Mouse (Mus musculus) megakaryocyte, embryonic 14.5 days (primary cell): ENCODE measurements at regions not wholly inside any gene's neighbourhood (a gene's known extent, or its start where the extent isn't known, plus 50 kb on each side); places are given as distances from the start of the nearest gene placed in this dataset.

ENCODE experiments used
- FLI1 ChIP-seq: IDR thresholded peaks from 2 replicates; pipeline ENCODE4 v1.6.1; 2012; ENCODE audit warnings: low read length, inconsistent platforms, mixed read lengths
- GATA1 ChIP-seq: IDR thresholded peaks from 3 replicates; pipeline ENCODE4 v1.6.1; 2012; ENCODE audit warnings: mixed read lengths, low read length, inconsistent platforms, borderline replicate concordance

DNA sequence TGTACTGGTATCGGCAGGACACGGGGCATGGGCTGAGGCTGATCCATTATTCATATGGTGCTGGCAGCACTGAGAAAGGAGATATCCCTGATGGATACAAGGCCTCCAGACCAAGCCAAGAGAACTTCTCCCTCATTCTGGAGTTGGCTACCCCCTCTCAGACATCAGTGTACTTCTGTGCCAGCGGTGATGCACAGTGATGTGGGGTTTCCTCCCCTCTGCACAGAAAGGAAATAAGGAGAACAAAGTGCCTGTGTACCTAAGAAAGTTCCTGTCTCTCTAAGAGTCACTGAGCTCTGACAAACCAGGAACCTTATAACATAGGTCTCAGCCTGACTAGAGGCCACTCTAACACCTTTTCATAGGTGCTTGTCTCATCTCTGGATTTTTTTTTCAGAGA is 86.3 kb upstream of the 2210010C04Rik start:
- TF ChIP-seq GATA1, result no peak
- TF ChIP-seq FLI1, result no peak
